Mouse (Mus musculus): ENCODE results near the gene Olfr96. TPM values are rescaled to one million over a fixed set of nuclear protein-coding genes. Genes with fewer than 3 reads are reported as not detected.

Gene Olfr96
- polyA plus RNA-seq, 1 experiment from 2014 or later, result not detected

Other genes with a start within 250 kb of the Olfr96 start
- gene 2410137M14Rik, start 238.9 kb upstream of the Olfr96 start, polyA plus RNA-seq (2014; fragmentation: Nextera tagmentation; extraction: Ambion mirVana), result not detected in 2 replicates
- gene H2-M5, start 230.6 kb upstream of the Olfr96 start, polyA plus RNA-seq (2014; fragmentation: Nextera tagmentation; extraction: Ambion mirVana), result 0.86 and 1.1 TPM in 2 replicates
- 137 and 153 TPM in 2 replicates for gene Zfp57, start 219.0 kb upstream of the Olfr96 start, polyA plus RNA-seq (2014; fragmentation: Nextera tagmentation; extraction: Ambion mirVana)
- 0.39 and 0.61 TPM in 2 replicates for gene Mog, start 196.7 kb upstream of the Olfr96 start, polyA plus RNA-seq (2014; fragmentation: Nextera tagmentation; extraction: Ambion mirVana)
- gene Gabbr1, start 174.2 kb upstream of the Olfr96 start, polyA plus RNA-seq (2014; fragmentation: Nextera tagmentation; extraction: Ambion mirVana), result 16.8 and 24.8 TPM in 2 replicates
- gene Olfr90, start 131.6 kb upstream of the Olfr96 start, polyA plus RNA-seq (2014; fragmentation: Nextera tagmentation; extraction: Ambion mirVana), result 0.06 TPM in 1 of 2 replicates, not detected in the other
- gene Olfr91, start 121.9 kb upstream of the Olfr96 start, polyA plus RNA-seq (2014; fragmentation: Nextera tagmentation; extraction: Ambion mirVana), result 0.08 TPM in 1 of 2 replicates, not detected in the other
- gene Olfr92, start 100.1 kb upstream of the Olfr96 start, polyA plus RNA-seq (2014; fragmentation: Nextera tagmentation; extraction: Ambion mirVana), result not detected in 2 replicates
- not detected in 2 replicates for gene Olfr93, start 58.7 kb upstream of the Olfr96 start, polyA plus RNA-seq (2014; fragmentation: Nextera tagmentation; extraction: Ambion mirVana)
- gene Ubd, start 26.3 kb upstream of the Olfr96 start, polyA plus RNA-seq (2014; fragmentation: Nextera tagmentation; extraction: Ambion mirVana), result not detected in 2 replicates
- not detected in 2 replicates for gene Olfr94, start 19.2 kb upstream of the Olfr96 start, polyA plus RNA-seq (2014; fragmentation: Nextera tagmentation; extraction: Ambion mirVana)
- not detected in 2 replicates for gene Olfr95, start 7.0 kb upstream of the Olfr96 start, polyA plus RNA-seq (2014; fragmentation: Nextera tagmentation; extraction: Ambion mirVana)
- gene Olfr97, start 17.2 kb downstream of the Olfr96 start, polyA plus RNA-seq (2014; fragmentation: Nextera tagmentation; extraction: Ambion mirVana), result not detected in 2 replicates
- gene Olfr98, start 43.6 kb downstream of the Olfr96 start, polyA plus RNA-seq (2014; fragmentation: Nextera tagmentation; extraction: Ambion mirVana), result not detected in 2 replicates
- gene H2-M3, start 50.1 kb downstream of the Olfr96 start, polyA plus RNA-seq (2014; fragmentation: Nextera tagmentation; extraction: Ambion mirVana), result 0.93 and 1.3 TPM in 2 replicates
- not detected in 2 replicates for gene Olfr99, start 63.3 kb downstream of the Olfr96 start, polyA plus RNA-seq (2014; fragmentation: Nextera tagmentation; extraction: Ambion mirVana)
- not detected in 2 replicates for gene Olfr101, start 84.2 kb downstream of the Olfr96 start, polyA plus RNA-seq (2014; fragmentation: Nextera tagmentation; extraction: Ambion mirVana)
- gene Olfr102, start 96.9 kb downstream of the Olfr96 start, polyA plus RNA-seq (2014; fragmentation: Nextera tagmentation; extraction: Ambion mirVana), result not detected in 2 replicates
- gene Olfr103, start 119.6 kb downstream of the Olfr96 start, polyA plus RNA-seq (2014; fragmentation: Nextera tagmentation; extraction: Ambion mirVana), result not detected in 2 replicates
- not detected in 2 replicates for gene Olfr104-ps, start 139.4 kb downstream of the Olfr96 start, polyA plus RNA-seq (2014; fragmentation: Nextera tagmentation; extraction: Ambion mirVana)
- not detected in 2 replicates for gene Olfr105-ps, start 158.9 kb downstream of the Olfr96 start, polyA plus RNA-seq (2014; fragmentation: Nextera tagmentation; extraction: Ambion mirVana)
- gene Olfr106-ps, start 170.2 kb downstream of the Olfr96 start, polyA plus RNA-seq (2014; fragmentation: Nextera tagmentation; extraction: Ambion mirVana), result not detected in 2 replicates
- not detected in 2 replicates for gene Olfr107, start 179.1 kb downstream of the Olfr96 start, polyA plus RNA-seq (2014; fragmentation: Nextera tagmentation; extraction: Ambion mirVana)
- gene Olfr108, start 225.3 kb downstream of the Olfr96 start, polyA plus RNA-seq (2014; fragmentation: Nextera tagmentation; extraction: Ambion mirVana), result not detected in 2 replicates
- not detected in 2 replicates for gene Olfr109, start 238.8 kb downstream of the Olfr96 start, polyA plus RNA-seq (2014; fragmentation: Nextera tagmentation; extraction: Ambion mirVana)